Mouse (Mus musculus) CD4-positive naive resting alpha-beta T cell, adult 57 days (primary cell): Measurements from ENCODE around the gene Apcs. TPM values are rescaled to one million over a fixed set of nuclear protein-coding genes. Genes with fewer than 3 reads are reported as not detected.

Experiments used
- total RNA-seq: library from RNA; stranded (reverse); gene quantifications from one replicate; pipeline ENCODE4 v1.2.4, GENCODE M21; 2023

Gene Apcs
- not detected for total RNA-seq

GRCm38 (mm10) chr1:172894777-172895357, at the start of gene Apcs:
Gene Apcs (minus strand): TSS chr1:172895041.

Other genes starting within 250 kb of the Apcs start
- not detected for gene Crp, start 197.0 kb downstream of the Apcs start, total RNA-seq
- not detected for gene Olfr16, start 55.4 kb upstream of the Apcs start, total RNA-seq
- gene Olfr1408, start 242.3 kb upstream of the Apcs start, total RNA-seq, result not detected